Mouse (Mus musculus) kidney, embryonic 16.5 days (tissue): ENCODE results near the gene Snx30. TPM values are rescaled to one million over a fixed set of nuclear protein-coding genes. Genes with fewer than 3 reads are reported as not detected.

ENCODE experiments used
- ATAC-seq: fragments of 200-750 bp; cut with Nextera tagmentation; 2 replicates; pipeline ENCODE4 v1.8.0; 2017; ENCODE audit warnings: moderate TSS enrichment; ENCODE audit not compliant: low FRiP score, low TSS enrichment
- H3K27ac ChIP-seq: fragments of 300-500 bp; sonication (generic); 2 replicates; pipeline ENCODE4 v1.5.1; 2014; ENCODE audit warnings: low read length
- H3K27me3 ChIP-seq: fragments of 300-500 bp; sonication (generic); 2 replicates; pipeline ENCODE4 v1.6.1; 2014; ENCODE audit warnings: low read length, control low read depth, mixed read lengths; ENCODE audit not compliant: insufficient read depth
- H3K36me3 ChIP-seq: fragments of 300-500 bp; sonication (generic); 2 replicates; pipeline ENCODE4 v1.6.1; 2014; ENCODE audit warnings: low read length, control low read depth, mixed read lengths; ENCODE audit not compliant: insufficient read depth
- H3K4me1 ChIP-seq: fragments of 300-500 bp; sonication (generic); 2 replicates; pipeline ENCODE4 v1.6.1; 2014; ENCODE audit warnings: low read length, control low read depth, mixed read lengths; ENCODE audit not compliant: insufficient read depth
- H3K4me2 ChIP-seq: fragments of 300-500 bp; sonication (generic); replicated peaks from 2 replicates; pipeline ENCODE4 v1.6.1; 2014; ENCODE audit warnings: low read depth, low read length
- H3K4me3 ChIP-seq: fragments of 300-500 bp; sonication (generic); 2 replicates; pipeline ENCODE4 v1.5.1; 2014; ENCODE audit warnings: mild to moderate bottlenecking, low read length
- H3K9ac ChIP-seq: fragments of 300-500 bp; sonication (generic); replicated peaks from 2 replicates; pipeline ENCODE4 v1.6.1; 2014; ENCODE audit warnings: low read length
- H3K9me3 ChIP-seq: fragments of 300-500 bp; sonication (generic); 2 replicates; pipeline ENCODE4 v1.6.1; 2016; ENCODE audit warnings: low read length, control low read depth
- WGBS: fragments of 180-500 bp; shearing (Covaris S2); extraction: QIAGEN DNeasy Blood & Tissue Kit; methylation state at CpG from one replicate; pipeline ENCODE4 v1.1.7; 2014; 5-methylcytosine and 5-hydroxymethylcytosine counted together
- polyA plus RNA-seq: library from polyadenylated mRNA; unstranded; fragments of >200 nt; fragmentation: Nextera tagmentation; extraction: Ambion mirVana; gene quantifications from 2 replicates; pipeline ENCODE4 v1.2.1, GENCODE M21; 2015

The Snx30 gene
- polyA plus RNA-seq, 1 experiment from 2014 or later: 6.6 TPM

GRCm38 (mm10) chr4:59767717-59768116 is 37.9 kb upstream of the Snx30 start:
- Histone ChIP-seq H3K4me1 (peaks cover 12% of the 10 kb centered on the region), H3K9ac (no peak overlapping the region), H3K9me3 (no peaks in the 10 kb centered on the region), H3K27me3 (no peaks in the 10 kb centered on the region), H3K36me3 (peaks cover 22% of the 10 kb centered on the region), H3K4me2 (no peak overlapping the region), H3K4me3 (no peak overlapping the region), H3K27ac (no peak overlapping the region)
- no peak for ATAC-seq
- 81% methylated on average over 2 of the region's 2 CpGs for WGBS

GRCm38 (mm10) chr4:59772171-59772879 is 33.3 kb upstream of the Snx30 start:
- no peaks in the 10 kb centered on the region for H3K27me3 ChIP-seq
- H3K4me1 ChIP-seq: no peaks in the 10 kb centered on the region
- H3K9ac ChIP-seq: no peak overlapping the region
- H3K36me3 ChIP-seq: peaks cover 31% of the 10 kb centered on the region
- H3K9me3 ChIP-seq: no peaks in the 10 kb centered on the region
- H3K4me2 ChIP-seq: no peak overlapping the region
- ATAC-seq: no peak
- H3K27ac ChIP-seq: no peak overlapping the region
- 88% methylated on average over 17 of the region's 17 CpGs for WGBS
- H3K4me3 ChIP-seq: no peak overlapping the region

DNA sequence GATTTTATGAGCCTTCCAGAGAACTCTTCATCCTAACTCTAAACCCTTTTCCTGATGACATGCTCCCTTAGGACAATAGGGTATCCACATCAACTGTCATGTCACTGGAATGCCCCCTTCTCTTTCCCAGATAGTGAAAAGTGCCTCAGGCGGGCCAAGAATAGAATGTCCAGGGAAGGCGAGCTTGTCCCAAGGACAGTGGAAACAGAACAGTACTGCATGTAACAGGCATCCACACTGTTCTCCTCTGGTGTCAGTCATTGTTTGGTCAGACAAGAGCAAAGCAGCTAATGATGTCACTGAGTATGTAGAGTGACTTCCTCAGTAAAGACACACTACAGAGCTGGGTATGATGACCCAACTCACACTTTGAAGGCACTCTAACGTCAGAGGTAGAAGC is 27.8 kb upstream of the Snx30 start:
- Histone ChIP-seq H3K27ac (no peak overlapping the region), H3K4me3 (no peak overlapping the region), H3K4me2 (no peak overlapping the region), H3K9ac (no peak overlapping the region), H3K4me1 (peaks cover 7% of the 10 kb centered on the region), H3K27me3 (no peaks in the 10 kb centered on the region), H3K9me3 (no peaks in the 10 kb centered on the region), H3K36me3 (peaks cover 8% of the 10 kb centered on the region)
- WGBS: 78% methylated on average over 3 of the region's 3 CpGs
- no peak for ATAC-seq

- no peak for ATAC-seq
- WGBS: 10% methylated on average over 1 of the region's 1 CpGs
- H3K9me3 ChIP-seq: no peaks in the 10 kb centered on the region
- no peak overlapping the region for H3K4me2 ChIP-seq
- no peaks in the 10 kb centered on the region for H3K27me3 ChIP-seq
- no peak overlapping the region for H3K9ac ChIP-seq
- no peak overlapping the region for H3K27ac ChIP-seq
- H3K4me1 ChIP-seq: peaks cover 7% of the 10 kb centered on the region
- H3K4me3 ChIP-seq: no peak overlapping the region
- H3K36me3 ChIP-seq: no peaks in the 10 kb centered on the region
Measured at GRCm38 (mm10) chr4:59780568-59780967, 25.1 kb upstream of the Snx30 start.

DNA sequence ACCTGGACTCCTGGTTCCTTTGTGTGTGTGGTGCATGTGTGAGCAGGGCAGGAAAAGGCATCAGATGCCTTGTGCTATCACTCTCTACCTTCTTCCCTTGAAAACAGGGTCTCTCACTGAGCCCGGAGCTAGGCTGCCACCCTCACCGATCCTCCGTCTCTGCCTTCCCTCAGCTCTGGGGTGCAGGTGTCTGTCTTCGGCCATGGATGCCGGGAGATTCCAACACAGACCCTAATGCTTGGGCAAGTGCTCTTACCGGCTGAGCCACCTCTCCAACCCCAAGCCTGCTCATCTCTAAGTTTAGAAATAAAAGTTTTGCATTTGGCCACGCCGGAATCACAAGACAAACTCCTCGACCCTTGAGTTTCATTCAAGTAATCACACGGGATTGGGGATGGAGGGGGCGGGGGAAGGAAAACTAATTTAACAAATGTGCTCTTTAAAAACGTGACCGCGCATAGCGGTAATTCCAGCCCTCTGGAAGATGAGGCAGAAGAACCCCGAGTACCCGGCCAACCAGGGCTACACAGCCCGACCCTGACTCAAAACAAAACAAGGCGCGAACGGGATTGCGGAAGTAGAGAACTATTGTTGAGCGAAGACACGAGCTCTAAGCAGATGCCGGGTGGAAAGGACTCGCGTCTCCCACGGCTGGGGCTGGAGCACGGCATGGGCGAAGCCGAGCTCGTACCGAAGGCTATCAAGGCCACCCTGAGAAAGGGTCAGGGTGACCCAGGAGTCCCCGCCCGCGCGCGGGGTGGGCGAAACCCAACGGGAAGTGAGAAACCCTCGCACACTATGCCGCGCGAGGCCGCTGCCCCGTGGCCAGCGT is 22.6 kb upstream of the Snx30 start:
- no peaks in the 10 kb centered on the region for H3K27me3 ChIP-seq
- H3K36me3 ChIP-seq: no peaks in the 10 kb centered on the region
- WGBS: under 1% methylated on average over 47 of the region's 47 CpGs
- peaks cover 7% of the 10 kb centered on the region for H3K4me1 ChIP-seq
- ATAC-seq: peak; percentile 65
- H3K4me2 ChIP-seq: peak overlapping the region; percentile 91
- H3K4me3 ChIP-seq: peak overlapping the region; percentile 94
- peak overlapping the region; percentile 85 for H3K9ac ChIP-seq
- H3K9me3 ChIP-seq: no peaks in the 10 kb centered on the region
- peak overlapping the region; percentile 82 for H3K27ac ChIP-seq

DNA sequence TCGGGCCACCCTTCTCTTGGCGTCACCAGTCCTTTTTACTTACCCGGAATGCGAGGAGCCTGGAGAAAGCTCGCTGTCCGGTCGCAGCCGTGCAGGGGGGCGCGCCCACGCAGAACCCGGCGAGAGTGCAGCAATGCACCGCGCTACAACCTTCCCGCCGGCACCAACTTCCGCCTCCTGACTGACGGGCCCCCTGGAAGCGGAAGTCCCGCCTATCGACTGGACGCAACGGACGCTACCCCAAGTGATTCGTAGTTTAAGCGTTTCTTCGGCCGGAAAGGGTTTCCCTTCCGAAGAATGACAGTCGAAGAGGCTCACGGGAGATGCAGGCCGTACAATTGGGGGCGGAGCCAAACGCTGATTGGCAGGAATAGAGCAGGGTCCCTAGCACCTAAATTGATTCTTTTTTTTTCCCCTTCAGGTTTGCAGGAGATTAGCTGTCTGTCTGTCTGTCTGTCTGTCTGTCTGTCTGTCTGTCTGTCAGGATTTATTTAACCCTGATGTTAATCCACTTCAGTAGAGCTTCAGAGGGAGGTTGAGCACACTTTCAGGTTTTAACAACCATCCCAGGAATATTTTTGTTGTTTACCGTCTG is 21.9 kb upstream of the Snx30 start:
- peak; percentile 98 for ATAC-seq
- H3K4me1 ChIP-seq: peaks cover 7% of the 10 kb centered on the region
- no peaks in the 10 kb centered on the region for H3K36me3 ChIP-seq
- H3K4me2 ChIP-seq: peak overlapping the region; percentile 91
- H3K9me3 ChIP-seq: no peaks in the 10 kb centered on the region
- H3K27ac ChIP-seq: peak overlapping the region; percentile 82
- peak overlapping the region; percentile 85 for H3K9ac ChIP-seq
- WGBS: 1% methylated on average over 36 of the region's 36 CpGs
- no peaks in the 10 kb centered on the region for H3K27me3 ChIP-seq
- H3K4me3 ChIP-seq: peak overlapping the region; percentile 94

DNA sequence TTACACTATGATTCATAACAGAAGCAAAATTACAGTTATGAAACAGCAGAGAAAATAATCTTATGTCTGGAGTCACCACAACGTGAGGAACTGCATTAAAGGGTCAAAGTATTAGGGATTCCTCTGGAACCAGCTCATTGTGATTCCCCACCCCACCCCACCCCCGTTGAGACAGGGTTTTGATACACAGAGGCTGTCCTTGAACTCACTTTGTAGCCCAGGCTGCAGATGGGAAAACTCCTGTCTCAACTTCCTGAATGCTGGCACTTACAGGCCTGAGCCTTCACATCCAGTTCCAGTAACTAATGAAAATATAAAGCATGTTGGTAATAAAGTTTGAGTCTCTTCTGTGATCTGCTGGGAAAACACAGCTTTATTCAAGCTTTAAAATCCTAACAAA is 20.2 kb upstream of the Snx30 start:
- no peak overlapping the region for H3K27ac ChIP-seq
- H3K9ac ChIP-seq: no peak overlapping the region
- H3K4me3 ChIP-seq: no peak overlapping the region
- H3K27me3 ChIP-seq: no peaks in the 10 kb centered on the region
- WGBS: 27% methylated on average over 2 of the region's 2 CpGs
- ATAC-seq: no peak
- no peak overlapping the region for H3K4me2 ChIP-seq
- peaks cover 7% of the 10 kb centered on the region for H3K4me1 ChIP-seq
- H3K9me3 ChIP-seq: no peaks in the 10 kb centered on the region
- no peaks in the 10 kb centered on the region for H3K36me3 ChIP-seq

DNA sequence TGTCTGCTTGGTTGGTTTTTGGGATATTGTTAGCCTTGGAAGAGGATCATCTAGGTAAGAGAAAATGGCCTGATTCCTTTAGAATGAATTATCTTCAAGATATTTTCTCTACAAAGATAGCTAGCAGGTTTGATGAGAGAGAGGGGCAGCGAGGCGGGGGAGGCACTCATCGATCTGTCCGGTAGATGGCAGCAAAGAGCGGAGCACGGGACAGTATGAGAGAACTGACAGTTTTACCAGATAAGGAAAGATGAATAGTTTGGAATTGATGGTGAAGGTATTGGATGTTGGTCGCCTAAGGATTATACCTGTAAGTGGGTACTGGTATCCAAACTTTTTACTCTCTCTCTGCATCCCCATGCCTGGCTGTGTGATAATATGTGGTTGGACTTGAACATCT is 19.0 kb upstream of the Snx30 start:
- 2% methylated on average over 7 of the region's 7 CpGs for WGBS
- Histone ChIP-seq H3K36me3 (no peaks in the 10 kb centered on the region), H3K27ac (no peak overlapping the region), H3K4me1 (peaks cover 7% of the 10 kb centered on the region), H3K27me3 (no peaks in the 10 kb centered on the region), H3K4me2 (no peak overlapping the region), H3K4me3 (no peak overlapping the region), H3K9me3 (no peaks in the 10 kb centered on the region), H3K9ac (no peak overlapping the region)
- no peak for ATAC-seq

DNA sequence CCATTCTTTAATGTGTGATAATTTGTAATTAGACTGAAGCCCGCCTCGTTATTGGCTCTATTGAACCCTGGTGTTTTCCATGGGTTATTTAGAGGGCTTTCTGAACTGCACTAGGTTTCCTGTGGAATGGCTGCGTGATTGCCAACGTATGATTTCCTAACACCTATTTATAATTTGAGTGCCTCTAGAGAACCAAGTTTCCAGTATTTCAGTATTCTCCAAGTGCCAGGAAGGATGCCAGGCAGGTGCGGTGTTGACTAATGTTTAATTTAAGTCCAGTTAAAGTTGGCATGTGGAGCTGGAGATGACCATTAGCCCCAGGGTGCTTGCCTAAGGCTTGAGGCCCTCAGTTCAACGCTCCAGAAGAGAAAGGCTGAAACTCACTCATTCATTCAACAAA is 18.5 kb upstream of the Snx30 start:
- H3K27me3 ChIP-seq: no peaks in the 10 kb centered on the region
- H3K4me3 ChIP-seq: no peak overlapping the region
- 71% methylated on average over 6 of the region's 6 CpGs for WGBS
- H3K4me1 ChIP-seq: peaks cover 5% of the 10 kb centered on the region
- H3K9me3 ChIP-seq: no peaks in the 10 kb centered on the region
- ATAC-seq: no peak
- H3K27ac ChIP-seq: no peak overlapping the region
- no peaks in the 10 kb centered on the region for H3K36me3 ChIP-seq
- no peak overlapping the region for H3K9ac ChIP-seq
- no peak overlapping the region for H3K4me2 ChIP-seq

DNA sequence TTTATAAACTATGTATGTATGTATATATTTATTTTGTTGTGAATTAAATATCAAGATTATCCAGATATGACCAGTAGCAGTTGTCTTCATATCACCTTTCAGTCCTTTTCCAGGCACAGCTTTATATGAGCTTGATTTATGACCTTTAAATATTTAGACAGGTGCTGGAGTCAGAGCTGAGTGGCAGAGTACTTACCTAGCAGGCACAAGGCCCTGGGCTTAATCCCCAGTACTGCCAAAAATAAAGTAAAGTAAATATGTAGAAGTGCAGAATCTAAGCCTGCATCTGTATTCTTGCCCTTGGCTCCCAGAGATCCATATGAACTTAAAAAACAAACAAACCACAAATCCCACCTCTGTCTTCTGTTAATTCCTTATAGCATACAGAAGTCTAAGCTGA is 16.6 kb upstream of the Snx30 start:
- no peaks in the 10 kb centered on the region for H3K4me1 ChIP-seq
- ATAC-seq: no peak

More for the DNA sequence above, 16.6 kb upstream of the Snx30 start:
- H3K36me3 ChIP-seq: no peaks in the 10 kb centered on the region
- no peaks in the 10 kb centered on the region for H3K9me3 ChIP-seq
- H3K4me2 ChIP-seq: no peak overlapping the region
- H3K4me3 ChIP-seq: no peak overlapping the region
- no peak overlapping the region for H3K27ac ChIP-seq
- no peak overlapping the region for H3K9ac ChIP-seq
- no peaks in the 10 kb centered on the region for H3K27me3 ChIP-seq
